Mouse (Mus musculus) liver, adult 2 months (tissue): Measurements from ENCODE around the gene Lmnb2. TPM values are rescaled to one million over a fixed set of nuclear protein-coding genes. Genes with fewer than 3 reads are reported as not detected.

ENCODE experiments used
- DNase-seq: peaks from one replicate; pipeline ENCODE4 v3.0.0-alpha.2; 2011; ENCODE audit warnings: low read depth, low spot score; ENCODE audit errors: extremely low read depth
- H3K27ac ChIP-seq: fragments of 200-500 bp; replicated peaks from 2 replicates; pipeline ENCODE4 v1.5.1; 2012; ENCODE audit warnings: low read depth, mild to moderate bottlenecking, control low read depth, inconsistent platforms, low read length; ENCODE audit not compliant: insufficient read depth
- H3K27me3 ChIP-seq: fragments of 200-500 bp; 2 replicates; pipeline ENCODE4 v1.6.1; 2012; ENCODE audit warnings: mild to moderate bottlenecking, moderate library complexity, low read length, inconsistent platforms; ENCODE audit not compliant: control insufficient read depth, insufficient read depth
- H3K36me3 ChIP-seq: fragments of 200-500 bp; 2 replicates; pipeline ENCODE4 v1.6.1; 2012; ENCODE audit warnings: low read length, inconsistent platforms; ENCODE audit not compliant: control insufficient read depth, insufficient read depth
- H3K4me1 ChIP-seq: fragments of 200-500 bp; 2 replicates; pipeline ENCODE4 v1.6.1; 2011; ENCODE audit warnings: low read length; ENCODE audit not compliant: control insufficient read depth, insufficient read depth
- H3K4me3 ChIP-seq: fragments of 200-500 bp; 2 replicates; pipeline ENCODE4 v1.5.1; 2011; ENCODE audit warnings: low read depth, mild to moderate bottlenecking, control low read depth, low read length, moderate library complexity; ENCODE audit not compliant: insufficient read depth
- H3K79me2 ChIP-seq: fragments of 200-500 bp; 2 replicates; pipeline ENCODE4 v1.6.1; 2012; ENCODE audit warnings: inconsistent platforms, mild to moderate bottlenecking, low read length, moderate library complexity; ENCODE audit not compliant: control insufficient read depth, insufficient read depth
- H3K9ac ChIP-seq: fragments of 200-500 bp; 2 replicates; pipeline ENCODE4 v1.6.1; 2012; ENCODE audit warnings: low read depth, mild to moderate bottlenecking, control low read depth, inconsistent platforms, low read length
- CTCF ChIP-seq: fragments of 200-500 bp; IDR thresholded peaks from 2 replicates; pipeline ENCODE4 v1.5.1; 2011; ENCODE audit warnings: low read depth, low read length, control low read depth
- POLR2A ChIP-seq: fragments of 200-500 bp; IDR thresholded peaks from 2 replicates; pipeline ENCODE4 v1.6.1; 2011; ENCODE audit warnings: low read length, control low read depth; ENCODE audit not compliant: insufficient read depth; ENCODE audit errors: extremely low read depth
- WGBS: fragments of 180-500 bp; shearing (Covaris S2); methylation state at CpG from one replicate; pipeline ENCODE4 v1.1.7; 2018; 5-methylcytosine and 5-hydroxymethylcytosine counted together
- polyA plus RNA-seq: library from polyadenylated mRNA; depleted of rRNA; stranded (reverse); fragments of >200 nt; gene quantifications from 2 replicates; pipeline ENCODE4 v1.2.3, GENCODE M21; 2012
- total RNA-seq: library from RNA; depleted of rRNA; stranded (reverse); fragments of >200 nt; gene quantifications from 2 replicates; pipeline ENCODE4 v1.2.3, GENCODE M21; 2014

Lmnb2 gene
- total and polyA plus RNA-seq, 2 experiments: 3.3 to 6.6 TPM

DNA sequence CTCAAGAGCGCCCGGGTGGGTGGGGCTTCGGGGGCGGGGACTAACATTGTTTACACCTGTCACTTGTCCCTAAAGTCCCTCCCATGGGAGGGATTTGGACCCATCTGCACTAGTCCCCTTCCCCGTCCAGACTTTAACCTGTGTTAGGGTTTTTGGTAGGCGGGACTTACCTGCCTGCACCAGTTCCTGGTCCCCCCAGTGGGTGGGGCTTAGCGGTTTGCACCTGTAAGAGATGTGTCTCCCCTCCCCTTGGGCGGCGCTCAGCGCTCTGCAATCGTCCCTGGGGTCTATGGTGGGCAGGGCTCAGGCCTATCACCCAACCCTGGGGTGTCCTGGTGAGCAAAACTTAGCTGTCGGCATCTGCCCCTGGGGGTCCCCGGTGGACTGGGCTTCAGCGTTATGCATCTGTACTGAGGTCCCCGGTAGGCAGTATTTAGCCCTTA, 688 bp downstream of the Lmnb2 start:
- peaks cover 21% of the 10 kb centered on the region for H3K4me1 ChIP-seq
- WGBS: 2% methylated on average over 15 of the region's 15 CpGs

DNA sequence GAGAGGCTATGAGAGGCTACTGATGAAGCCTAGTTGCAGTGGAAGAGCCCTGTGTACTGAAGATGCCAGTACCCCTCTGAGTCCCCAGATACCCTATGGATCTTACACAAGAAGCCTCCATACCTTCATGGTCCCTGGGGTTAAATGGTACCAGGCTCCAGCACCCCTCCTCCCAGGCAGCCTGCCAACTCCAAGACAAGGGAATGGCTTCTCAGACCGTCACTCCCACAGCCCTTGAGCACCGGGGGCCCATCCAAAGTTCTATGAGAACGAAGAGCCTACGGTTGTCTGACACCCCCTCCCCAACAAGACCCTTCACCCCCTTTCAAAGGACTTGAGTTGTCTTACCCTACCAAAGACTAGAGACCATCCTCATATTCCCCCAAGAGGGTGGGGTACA, 2.3 kb downstream of the Lmnb2 start:
- TF ChIP-seq POLR2A (no peak), CTCF (no peak)
- no peak overlapping the region for H3K27ac ChIP-seq
- H3K79me2 ChIP-seq: peaks cover 4% of the 10 kb centered on the region; the same call in 1 of the 2 replicates
- WGBS: 95% methylated on average over 4 of the region's 4 CpGs
- peaks cover 21% of the 10 kb centered on the region for H3K4me1 ChIP-seq
- no peaks in the 10 kb centered on the region for H3K27me3 ChIP-seq
- H3K9ac ChIP-seq: no peak overlapping the region
- no peak for DNase-seq
- no peak overlapping the region for H3K4me3 ChIP-seq
- H3K36me3 ChIP-seq: no peaks in the 10 kb centered on the region

More for the DNA sequence above, 688 bp downstream of the Lmnb2 start:
- H3K4me3 ChIP-seq: peak overlapping the region; percentile 94
- TF ChIP-seq CTCF (no peak), POLR2A (no peak)
- no peaks in the 10 kb centered on the region for H3K36me3 ChIP-seq
- H3K79me2 ChIP-seq: peaks cover 4% of the 10 kb centered on the region; the same call in 1 of the 2 replicates
- H3K9ac ChIP-seq: peak overlapping the region; percentile 81
- DNase-seq: peak; percentile 54
- peak overlapping the region; percentile 17; the same call in 1 of the 2 replicates for H3K27ac ChIP-seq
- H3K27me3 ChIP-seq: no peaks in the 10 kb centered on the region

DNA sequence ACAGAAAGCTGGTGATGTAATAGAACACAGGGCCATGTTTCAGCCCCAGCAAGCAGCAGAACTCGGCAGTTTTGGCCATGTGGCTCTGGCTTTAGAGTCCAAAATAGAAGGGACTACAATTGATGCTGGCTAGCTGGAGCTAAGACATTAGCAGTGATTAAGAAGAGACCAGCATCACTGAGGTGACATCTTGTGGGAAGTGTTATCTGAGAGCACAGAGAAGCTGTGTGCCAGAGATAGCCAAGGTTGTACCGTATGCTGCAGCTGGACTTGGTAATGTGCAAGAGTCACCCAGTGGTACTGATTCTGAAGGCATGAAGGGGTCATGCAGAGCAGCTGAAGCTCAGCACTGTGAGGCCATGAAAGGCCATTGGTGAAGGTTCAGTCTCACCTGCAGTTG, 2.8 kb downstream of the Lmnb2 start:
- WGBS: 49% methylated on average over 2 of the region's 2 CpGs
- H3K4me3 ChIP-seq: no peak overlapping the region
- no peak overlapping the region for H3K9ac ChIP-seq
- H3K4me1 ChIP-seq: peaks cover 21% of the 10 kb centered on the region
- TF ChIP-seq CTCF (no peak), POLR2A (no peak)
- H3K27ac ChIP-seq: peak overlapping the region; percentile 62; the same call in 1 of the 2 replicates
- no peaks in the 10 kb centered on the region for H3K27me3 ChIP-seq
- peaks cover 4% of the 10 kb centered on the region; the same call in 1 of the 2 replicates for H3K79me2 ChIP-seq
- no peaks in the 10 kb centered on the region for H3K36me3 ChIP-seq
- DNase-seq: no peak

DNA sequence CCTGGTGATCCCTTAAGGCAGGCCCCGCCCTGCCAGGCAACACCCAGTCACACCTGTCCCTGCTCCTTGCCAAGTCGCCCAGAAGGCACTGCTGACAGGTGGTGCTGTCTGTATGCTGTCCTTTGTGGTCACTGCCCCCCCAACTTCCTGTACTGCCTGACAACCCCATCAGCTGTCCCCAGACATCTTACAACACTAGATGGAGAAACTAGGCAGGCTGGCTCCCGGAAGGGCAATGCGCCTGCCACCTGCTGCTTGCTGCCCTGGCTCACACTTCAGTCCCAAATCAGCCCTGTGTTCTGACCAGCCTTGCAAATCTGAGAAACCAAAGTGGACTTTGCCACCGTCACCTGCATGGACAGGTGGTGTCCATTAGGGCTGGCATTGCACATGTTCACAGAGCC, 3.8 kb downstream of the Lmnb2 start:
- TF ChIP-seq POLR2A: no peak
- peak; percentile 35; the same call in 1 of the 2 replicates for TF ChIP-seq CTCF
- Histone ChIP-seq H3K4me1 (peaks cover 21% of the 10 kb centered on the region), H3K9ac (no peak overlapping the region), H3K27me3 (no peaks in the 10 kb centered on the region), H3K4me3 (no peak overlapping the region), H3K79me2 (peaks cover 4% of the 10 kb centered on the region; the same call in 1 of the 2 replicates), H3K27ac (peak overlapping the region; percentile 62), H3K36me3 (no peaks in the 10 kb centered on the region)
- 40% methylated on average over 5 of the region's 5 CpGs for WGBS
- DNase-seq: peak; percentile 93

DNA sequence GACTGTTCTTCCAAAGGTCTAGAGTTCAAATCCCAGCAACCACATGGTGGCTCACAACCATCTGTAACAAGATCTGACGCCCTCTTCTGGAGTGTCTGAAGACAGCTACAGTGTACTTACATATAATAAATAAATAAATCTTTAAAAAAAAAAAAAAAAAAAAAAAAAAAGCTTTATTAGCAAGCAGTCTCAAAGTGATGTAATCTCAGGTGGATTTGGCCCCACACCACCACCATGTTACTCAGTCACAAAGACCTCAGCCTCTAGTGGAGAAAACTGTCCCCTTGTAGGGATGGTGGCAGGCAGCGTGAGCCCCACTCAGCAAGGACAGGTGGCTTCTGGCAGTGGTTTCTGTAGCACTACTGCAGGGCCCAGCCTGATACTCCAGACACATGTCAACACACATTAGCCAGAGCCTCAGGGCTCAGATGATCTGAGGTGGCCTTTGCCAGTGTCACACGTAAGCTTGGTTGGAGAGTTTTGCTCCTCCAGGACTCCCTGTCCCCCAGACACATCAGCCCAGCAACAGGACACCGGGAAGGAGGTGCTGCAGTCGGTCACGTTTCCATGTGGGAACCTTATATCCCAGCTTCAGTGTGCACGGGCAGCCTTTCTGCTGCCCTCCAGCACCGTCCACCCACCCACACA, 4.6 kb downstream of the Lmnb2 start:
- H3K27ac ChIP-seq: peak overlapping the region; percentile 62
- H3K36me3 ChIP-seq: no peaks in the 10 kb centered on the region
- H3K27me3 ChIP-seq: no peaks in the 10 kb centered on the region
- WGBS: 76% methylated on average over 8 of the region's 8 CpGs
- peaks cover 21% of the 10 kb centered on the region for H3K4me1 ChIP-seq
- TF ChIP-seq POLR2A (no peak), CTCF (no peak)
- DNase-seq: no peak
- peaks cover 4% of the 10 kb centered on the region; the same call in 1 of the 2 replicates for H3K79me2 ChIP-seq
- H3K9ac ChIP-seq: no peak overlapping the region
- H3K4me3 ChIP-seq: no peak overlapping the region

DNA sequence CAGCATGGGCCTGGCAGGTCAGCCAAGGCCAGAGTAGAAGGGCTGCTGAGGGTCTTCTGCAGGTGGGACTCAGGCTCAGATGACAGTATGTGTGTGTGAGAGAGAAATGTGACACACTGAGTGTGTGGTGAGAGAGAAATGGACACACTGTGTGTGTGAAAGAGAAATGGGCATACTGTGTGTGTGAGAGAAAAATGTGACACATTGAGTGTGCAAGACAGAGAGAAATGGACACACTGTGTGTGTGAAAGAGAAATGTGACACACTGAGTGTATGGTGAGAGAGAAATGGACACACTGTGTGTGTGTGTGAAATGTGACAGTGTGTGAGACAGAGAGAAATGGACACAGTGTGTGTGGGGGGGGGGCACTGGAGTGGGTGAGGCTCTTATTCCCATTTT, 6.2 kb downstream of the Lmnb2 start:
- TF ChIP-seq CTCF: no peak
- no peak for TF ChIP-seq POLR2A

More for the DNA sequence above, 6.2 kb downstream of the Lmnb2 start:
- no peak overlapping the region for H3K27ac ChIP-seq
- H3K36me3 ChIP-seq: no peaks in the 10 kb centered on the region
- peaks cover 15% of the 10 kb centered on the region for H3K4me1 ChIP-seq
- no peak for DNase-seq
- peaks cover 4% of the 10 kb centered on the region; the same call in 1 of the 2 replicates for H3K79me2 ChIP-seq
- H3K4me3 ChIP-seq: no peak overlapping the region
- H3K27me3 ChIP-seq: no peaks in the 10 kb centered on the region
- H3K9ac ChIP-seq: no peak overlapping the region
